Mouse (Mus musculus): Measurements from ENCODE around the gene Nisch.

- TF ChIP-seq CTCF (IDR thresholded peaks at IDR 0.05; ENCODE audit: extremely low read depth, insufficient read length, insufficient replicate concordance, low read depth, low read length) (no peak), POLR2A (IDR thresholded peaks at IDR 0.05; ENCODE audit: low read depth, low read length) (no peak)
Measured at GRCm38 (mm10) chr14:31165991-31166630, 50.6 kb downstream of the Nisch start.
